Mouse (Mus musculus) limb, embryonic 14.5 days (tissue): Measurements from ENCODE around the gene Fgf5. TPM values are rescaled to one million over a fixed set of nuclear protein-coding genes. Genes with fewer than 3 reads are reported as not detected.

Experiments
- ATAC-seq: fragments of 200-750 bp; cut with Nextera tagmentation; 2 replicates; pipeline ENCODE4 v1.8.0; 2017; ENCODE audit warnings: low read depth, moderate number of reproducible peaks, moderate TSS enrichment; ENCODE audit not compliant: low FRiP score
- DNase-seq: peaks from one replicate; pipeline ENCODE4 v3.0.0-alpha.2; 2015; ENCODE audit warnings: low spot score
- H3K27ac ChIP-seq: fragments of 300-500 bp; sonication (generic); replicated peaks from 2 replicates; pipeline ENCODE4 v1.5.1; 2014; ENCODE audit warnings: low read depth, mild to moderate bottlenecking, low read length, moderate library complexity, mixed read lengths
- H3K27me3 ChIP-seq: fragments of 300-500 bp; sonication (generic); 2 replicates; pipeline ENCODE4 v1.6.1; 2014; ENCODE audit warnings: low read length, mixed read lengths; ENCODE audit not compliant: control insufficient read depth, insufficient read depth
- H3K36me3 ChIP-seq: fragments of 300-500 bp; sonication (generic); 2 replicates; pipeline ENCODE4 v1.6.1; 2014; ENCODE audit warnings: mild to moderate bottlenecking, low read length, moderate library complexity, mixed read lengths; ENCODE audit not compliant: control insufficient read depth, insufficient read depth
- H3K4me1 ChIP-seq: fragments of 300-500 bp; sonication (generic); 2 replicates; pipeline ENCODE4 v1.6.1; 2014; ENCODE audit warnings: antibody characterized with exemption, low read length, mixed read lengths; ENCODE audit not compliant: control insufficient read depth, insufficient read depth
- H3K4me2 ChIP-seq: fragments of 300-500 bp; sonication (generic); replicated peaks from 2 replicates; pipeline ENCODE4 v1.6.1; 2014; ENCODE audit warnings: low read depth, mild to moderate bottlenecking, low read length, moderate library complexity; ENCODE audit not compliant: severe bottlenecking
- H3K4me3 ChIP-seq: fragments of 300-500 bp; sonication (generic); replicated peaks from 2 replicates; pipeline ENCODE4 v1.5.1; 2014; ENCODE audit warnings: low read length
- H3K9ac ChIP-seq: fragments of 300-500 bp; sonication (generic); 2 replicates; pipeline ENCODE4 v1.6.1; 2014; ENCODE audit warnings: mild to moderate bottlenecking, low read depth, low read length, moderate library complexity; ENCODE audit not compliant: severe bottlenecking
- H3K9me3 ChIP-seq: fragments of 300-500 bp; sonication (generic); 2 replicates; pipeline ENCODE4 v1.6.1; 2016; ENCODE audit warnings: low read length; ENCODE audit not compliant: control insufficient read depth
- POLR2A ChIP-seq: fragments of 200-500 bp; IDR thresholded peaks from 2 replicates; pipeline ENCODE4 v1.8.0; 2012; ENCODE audit warnings: inconsistent platforms, mild to moderate bottlenecking, moderate library complexity, borderline replicate concordance; ENCODE audit not compliant: insufficient read depth, insufficient read length; ENCODE audit errors: extremely low read depth
- WGBS: fragments of 180-500 bp; shearing (Covaris S2); extraction: QIAGEN DNeasy Blood & Tissue Kit; methylation state at CpG from one replicate; pipeline ENCODE4 v1.1.7; 2014; 5-methylcytosine and 5-hydroxymethylcytosine counted together
- polyA plus RNA-seq, 2 experiments: library from polyadenylated mRNA; depleted of rRNA in 1 of 2; stranded (reverse) in 1 of 2; unstranded in 1 of 2; fragments of >200 nt; fragmentation: Nextera tagmentation in 1 of 2; extraction: Ambion mirVana in 1 of 2; gene quantifications; 2 replicates each; pipeline versions ENCODE4 v1.2.1 to v1.2.3; 2012 to 2014

The Fgf5 gene
- polyA plus RNA-seq, 2 experiments: 0.50 to 0.67 TPM

DNA sequence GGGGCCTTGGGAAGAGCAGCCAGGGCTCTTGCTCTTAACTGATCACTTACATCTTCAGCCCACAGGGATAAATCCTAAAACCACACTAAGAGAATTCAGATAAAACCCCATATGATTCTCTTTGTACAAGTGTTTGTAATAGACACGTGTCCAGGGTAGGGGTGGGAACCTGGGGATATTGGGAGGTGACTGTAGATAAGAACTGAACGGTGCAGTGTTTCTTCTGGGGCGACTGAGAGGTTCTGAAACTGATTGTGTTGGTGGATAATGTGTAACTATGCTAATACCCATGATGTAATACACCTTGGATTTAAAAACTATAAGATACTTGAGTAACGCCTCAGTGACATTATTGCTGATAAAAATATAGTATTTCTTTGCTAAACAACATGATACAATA lies 51.7 kb downstream of the Fgf5 start:
- Histone ChIP-seq H3K9me3 (no peaks in the 10 kb centered on the region), H3K27ac (no peak overlapping the region), H3K9ac (no peak overlapping the region), H3K27me3 (no peaks in the 10 kb centered on the region), H3K36me3 (no peaks in the 10 kb centered on the region), H3K4me1 (no peaks in the 10 kb centered on the region), H3K4me3 (no peak overlapping the region), H3K4me2 (no peak overlapping the region)
- no peak for TF ChIP-seq POLR2A
- DNase-seq (no peak), ATAC-seq (no peak)
- WGBS: 84% methylated on average over 4 of the region's 4 CpGs

DNA sequence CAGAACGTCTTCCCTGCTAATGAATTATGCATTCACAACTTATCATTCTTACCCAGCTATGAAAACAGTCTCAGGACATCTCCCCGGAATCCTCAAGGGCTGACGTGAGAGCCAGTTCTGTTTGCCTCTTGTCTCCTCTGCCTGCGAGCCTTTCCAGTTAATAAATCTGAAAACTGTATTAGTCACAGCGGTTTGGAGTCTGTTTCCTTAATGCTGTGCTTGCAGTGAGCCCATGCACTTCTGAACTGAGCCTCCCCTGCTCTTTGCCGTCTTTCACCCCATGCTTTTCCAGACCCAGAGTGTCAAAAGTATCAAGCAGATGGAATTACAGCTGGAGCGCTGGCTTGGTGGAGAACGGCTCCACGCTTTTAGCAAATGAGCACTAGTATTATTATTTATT lies 52.5 kb downstream of the Fgf5 start:
- Histone ChIP-seq H3K27ac (no peak overlapping the region), H3K27me3 (no peaks in the 10 kb centered on the region), H3K9me3 (no peaks in the 10 kb centered on the region), H3K4me3 (no peak overlapping the region), H3K36me3 (no peaks in the 10 kb centered on the region), H3K9ac (no peak overlapping the region), H3K4me2 (no peak overlapping the region), H3K4me1 (no peaks in the 10 kb centered on the region)
- DNase-seq (peak; percentile 30), ATAC-seq (no peak)
- 63% methylated on average over 9 of the region's 9 CpGs for WGBS
- TF ChIP-seq POLR2A: no peak

- ATAC-seq: no peak
- no peak overlapping the region for H3K4me2 ChIP-seq
- no peaks in the 10 kb centered on the region for H3K36me3 ChIP-seq
- 73% methylated on average over 2 of the region's 2 CpGs for WGBS
- H3K9me3 ChIP-seq: no peaks in the 10 kb centered on the region
- no peak for TF ChIP-seq POLR2A
- H3K4me1 ChIP-seq: no peaks in the 10 kb centered on the region
- no peak overlapping the region for H3K27ac ChIP-seq
- no peak overlapping the region for H3K4me3 ChIP-seq
- H3K27me3 ChIP-seq: peaks cover 6% of the 10 kb centered on the region; the same call in 1 of the 2 replicates
- no peak for DNase-seq
- H3K9ac ChIP-seq: no peak overlapping the region
These were observed 72.6 kb downstream of the Fgf5 start for GRCm38 (mm10) chr5:98326625-98327024.

Other genes starting within 250 kb of the Fgf5 start
- 9.7 and 10.5 TPM in 2 replicates for gene Antxr2, start 223.1 kb upstream of the Fgf5 start, polyA plus RNA-seq (2012; rRNA removed)
- 32.4 and 33.5 TPM in 2 replicates for gene Antxr2, start 223.1 kb upstream of the Fgf5 start, polyA plus RNA-seq (2014; fragmentation: Nextera tagmentation; extraction: Ambion mirVana)
- gene Prdm8, start 87.0 kb upstream of the Fgf5 start, polyA plus RNA-seq (2012; rRNA removed): 1.7 and 2.0 TPM in 2 replicates
- gene Prdm8, start 87.0 kb upstream of the Fgf5 start, polyA plus RNA-seq (2014; fragmentation: Nextera tagmentation; extraction: Ambion mirVana): 0.54 and 0.58 TPM in 2 replicates
- 0.15 TPM in 1 of 2 replicates, not detected in the other for gene Cfap299, start 75.1 kb downstream of the Fgf5 start, polyA plus RNA-seq (2012; rRNA removed)
- 0.72 and 0.74 TPM in 2 replicates for gene Cfap299, start 75.1 kb downstream of the Fgf5 start, polyA plus RNA-seq (2014; fragmentation: Nextera tagmentation; extraction: Ambion mirVana)